Mouse (Mus musculus): ENCODE results near the gene Sema6d. TPM values are rescaled to one million over a fixed set of nuclear protein-coding genes. Genes with fewer than 3 reads are reported as not detected.
"Not testable (repeated sequence)": the region's sequence is repeated elsewhere in the genome, so short reads cannot be mapped to it uniquely, and the experiment has no call there.

The Sema6d gene
- total and polyA plus RNA-seq, 3 experiments: 13.8 to 16.4 (median 14.0) TPM

DNA sequence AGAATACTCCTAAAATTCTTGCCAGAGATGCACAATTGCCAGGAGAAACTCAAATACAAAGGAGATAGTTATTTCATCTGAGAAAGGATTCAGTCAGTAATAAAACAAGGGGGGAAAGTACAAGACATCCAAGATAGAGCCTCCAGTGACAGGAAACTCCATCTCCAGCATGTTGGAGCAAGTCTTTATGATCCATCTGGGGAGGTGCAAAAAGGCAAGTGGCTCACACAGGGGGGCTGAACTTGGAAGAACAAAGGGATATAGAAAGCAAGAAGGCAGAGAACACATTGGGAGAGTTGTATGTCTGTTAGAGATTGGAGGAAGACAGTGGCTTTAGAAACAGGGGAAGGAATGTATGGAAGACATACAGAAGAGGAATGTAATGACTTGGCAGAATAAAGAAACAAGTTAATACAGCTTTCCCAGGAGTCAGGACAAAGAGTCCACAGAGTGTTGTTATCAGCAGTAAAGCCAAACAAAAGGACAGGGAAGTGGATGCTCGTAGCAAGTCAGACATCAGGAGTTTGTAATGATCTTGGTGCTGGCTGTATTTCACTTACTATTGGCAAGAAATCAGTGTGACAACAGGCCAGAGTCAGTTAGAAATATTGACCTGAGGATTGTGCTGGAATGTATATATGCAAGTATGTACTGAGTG is 239.8 kb downstream of the Sema6d start:
- no peak overlapping the region for H3K9ac ChIP-seq (ENCODE audit: low read depth, low read length)
- H3K36me3 ChIP-seq (ENCODE audit: control insufficient read depth, insufficient read depth, low read length): no peaks in the 10 kb centered on the region
- no peak for DNase-seq
- H3K27me3 ChIP-seq (ENCODE audit: control insufficient read depth, insufficient read depth, low read length): no peaks in the 10 kb centered on the region
- H3K27ac ChIP-seq: no peak overlapping the region
- WGBS: 47% methylated on average over 1 of the region's 1 CpGs
- intact Hi-C loops (cut with DNase I): no loop called here
- TF ChIP-seq CTCF (IDR thresholded peaks at IDR 0.05): no peak
- TF ChIP-seq EP300 (IDR thresholded peaks at IDR 0.05; ENCODE audit: insufficient read depth, low read depth, low read length): no peak
- no peak for TF ChIP-seq POLR2A (IDR thresholded peaks at IDR 0.05; ENCODE audit: insufficient read depth, low read depth, low read length)
- no peak overlapping the region for H3K4me3 ChIP-seq
- H3K4me1 ChIP-seq (ENCODE audit: control insufficient read depth, insufficient read depth, low read length): peaks cover 1% of the 10 kb centered on the region; the same call in 1 of the 2 replicates
- no peaks in the 10 kb centered on the region for H3K79me2 ChIP-seq (replicated peaks; ENCODE audit: control insufficient read depth, insufficient read depth, low read length)

- Histone ChIP-seq H3K27me3 (ENCODE audit: control insufficient read depth, insufficient read depth, low read length) (no peaks in the 10 kb centered on the region), H3K79me2 (replicated peaks; ENCODE audit: control insufficient read depth, insufficient read depth, low read length) (no peaks in the 10 kb centered on the region), H3K4me1 (ENCODE audit: control insufficient read depth, insufficient read depth, low read length) (peaks cover 1% of the 10 kb centered on the region; the same call in 1 of the 2 replicates), H3K27ac (no peak overlapping the region), H3K9ac (ENCODE audit: low read depth, low read length) (no peak overlapping the region), H3K4me3 (no peak overlapping the region), H3K36me3 (ENCODE audit: control insufficient read depth, insufficient read depth, low read length) (no peaks in the 10 kb centered on the region)
- intact Hi-C loops (cut with DNase I): no loop called here
- DNase-seq: no peak
- WGBS: 64% methylated on average over 5 of the region's 5 CpGs
- TF ChIP-seq CTCF (IDR thresholded peaks at IDR 0.05): no peak
- TF ChIP-seq EP300 (IDR thresholded peaks at IDR 0.05; ENCODE audit: insufficient read depth, low read depth, low read length): no peak
- TF ChIP-seq POLR2A (IDR thresholded peaks at IDR 0.05; ENCODE audit: insufficient read depth, low read depth, low read length): no peak
Measured at GRCm38 (mm10) chr2:124332890-124333289, 243.1 kb downstream of the Sema6d start.

GRCm38 (mm10) chr2:124334655-124335054 is 244.9 kb downstream of the Sema6d start:
- H3K36me3 ChIP-seq (ENCODE audit: control insufficient read depth, insufficient read depth, low read length); H3K4me1 ChIP-seq (ENCODE audit: control insufficient read depth, insufficient read depth, low read length); H3K27me3 ChIP-seq (ENCODE audit: control insufficient read depth, insufficient read depth, low read length); intact Hi-C loops (cut with DNase I); H3K9ac ChIP-seq (ENCODE audit: low read depth, low read length); H3K79me2 ChIP-seq (replicated peaks; ENCODE audit: control insufficient read depth, insufficient read depth, low read length); DNase-seq; H3K4me3 ChIP-seq; H3K27ac ChIP-seq: not testable (repeated sequence)
- WGBS: 58% methylated on average over 2 of the region's 2 CpGs
- peak; percentile 19; the same call in 1 of the 2 replicates for TF ChIP-seq CTCF (IDR thresholded peaks at IDR 0.05)

- Histone ChIP-seq H3K27ac (no peak overlapping the region), H3K79me2 (replicated peaks; ENCODE audit: control insufficient read depth, insufficient read depth, low read length) (no peaks in the 10 kb centered on the region), H3K9ac (ENCODE audit: low read depth, low read length) (no peak overlapping the region), H3K4me3 (no peak overlapping the region), H3K36me3 (ENCODE audit: control insufficient read depth, insufficient read depth, low read length) (no peaks in the 10 kb centered on the region), H3K4me1 (ENCODE audit: control insufficient read depth, insufficient read depth, low read length) (no peaks in the 10 kb centered on the region; the same call in 1 of the 2 replicates), H3K27me3 (ENCODE audit: control insufficient read depth, insufficient read depth, low read length) (no peaks in the 10 kb centered on the region)
- intact Hi-C loops (cut with DNase I): no loop called here
- no peak for DNase-seq
- WGBS: 89% methylated on average over 6 of the region's 6 CpGs
- TF ChIP-seq POLR2A (IDR thresholded peaks at IDR 0.05; ENCODE audit: insufficient read depth, low read depth, low read length): no peak
- no peak for TF ChIP-seq EP300 (IDR thresholded peaks at IDR 0.05; ENCODE audit: insufficient read depth, low read depth, low read length)
- TF ChIP-seq CTCF (IDR thresholded peaks at IDR 0.05): no peak
Measured at GRCm38 (mm10) chr2:124338296-124338695, 248.5 kb downstream of the Sema6d start.

DNA sequence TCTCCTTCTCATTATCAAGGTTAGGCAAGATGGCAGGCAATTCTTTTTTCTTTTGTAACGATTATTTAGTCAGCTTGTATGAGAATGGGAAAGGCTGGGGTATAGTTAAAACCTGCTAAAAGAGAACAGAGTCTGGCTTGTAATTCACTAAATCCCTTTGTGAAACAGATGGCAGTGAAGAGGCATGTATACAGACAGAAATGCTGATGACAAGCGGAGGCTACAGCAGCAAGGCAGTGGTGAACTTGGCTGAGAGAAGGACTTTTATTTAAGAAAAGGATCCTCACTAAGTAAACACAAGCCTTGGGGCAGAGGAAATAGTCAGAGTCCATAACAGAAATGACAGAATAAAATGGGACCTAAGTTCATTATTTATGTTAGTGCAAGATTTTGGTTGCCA is 264.4 kb downstream of the Sema6d start:
- Histone ChIP-seq H3K9ac (ENCODE audit: low read depth, low read length) (no peak overlapping the region), H3K79me2 (replicated peaks; ENCODE audit: control insufficient read depth, insufficient read depth, low read length) (no peaks in the 10 kb centered on the region), H3K4me3 (no peak overlapping the region), H3K4me1 (ENCODE audit: control insufficient read depth, insufficient read depth, low read length) (no peaks in the 10 kb centered on the region), H3K36me3 (ENCODE audit: control insufficient read depth, insufficient read depth, low read length) (no peaks in the 10 kb centered on the region), H3K27me3 (ENCODE audit: control insufficient read depth, insufficient read depth, low read length) (no peaks in the 10 kb centered on the region), H3K27ac (no peak overlapping the region)
- no peak for DNase-seq
- intact Hi-C loops (cut with DNase I): no loop called here
- no peak for TF ChIP-seq POLR2A (IDR thresholded peaks at IDR 0.05; ENCODE audit: insufficient read depth, low read depth, low read length)
- TF ChIP-seq CTCF (IDR thresholded peaks at IDR 0.05): no peak
- no peak for TF ChIP-seq EP300 (IDR thresholded peaks at IDR 0.05; ENCODE audit: insufficient read depth, low read depth, low read length)
- 91% methylated on average over 2 of the region's 2 CpGs for WGBS

- TF ChIP-seq EP300 (IDR thresholded peaks at IDR 0.05; ENCODE audit: insufficient read depth, low read depth, low read length): no peak
- TF ChIP-seq CTCF (IDR thresholded peaks at IDR 0.05): no peak
- no peak for TF ChIP-seq POLR2A (IDR thresholded peaks at IDR 0.05; ENCODE audit: insufficient read depth, low read depth, low read length)
- Histone ChIP-seq H3K9ac (ENCODE audit: low read depth, low read length) (no peak overlapping the region), H3K4me3 (no peak overlapping the region), H3K27me3 (ENCODE audit: control insufficient read depth, insufficient read depth, low read length) (no peaks in the 10 kb centered on the region), H3K36me3 (ENCODE audit: control insufficient read depth, insufficient read depth, low read length) (no peaks in the 10 kb centered on the region), H3K79me2 (replicated peaks; ENCODE audit: control insufficient read depth, insufficient read depth, low read length) (no peaks in the 10 kb centered on the region), H3K27ac (no peak overlapping the region), H3K4me1 (ENCODE audit: control insufficient read depth, insufficient read depth, low read length) (no peaks in the 10 kb centered on the region)
- WGBS: 81% methylated on average over 2 of the region's 2 CpGs
- intact Hi-C loops (cut with DNase I): no loop called here
- DNase-seq: no peak
Measured at GRCm38 (mm10) chr2:124354716-124355115, 264.9 kb downstream of the Sema6d start.
